Mouse (Mus musculus) spleen, postnatal 36 days (tissue): ENCODE data around the gene Ppp1r21.

ENCODE experiments used
- DNase-seq, 2 experiments: peaks; one replicate each; pipeline ENCODE4 v3.0.0; 2022; ENCODE audit warnings: low spot score in 2 of 2, mixed read lengths in 1 of 2

Gene Ppp1r21

DNA sequence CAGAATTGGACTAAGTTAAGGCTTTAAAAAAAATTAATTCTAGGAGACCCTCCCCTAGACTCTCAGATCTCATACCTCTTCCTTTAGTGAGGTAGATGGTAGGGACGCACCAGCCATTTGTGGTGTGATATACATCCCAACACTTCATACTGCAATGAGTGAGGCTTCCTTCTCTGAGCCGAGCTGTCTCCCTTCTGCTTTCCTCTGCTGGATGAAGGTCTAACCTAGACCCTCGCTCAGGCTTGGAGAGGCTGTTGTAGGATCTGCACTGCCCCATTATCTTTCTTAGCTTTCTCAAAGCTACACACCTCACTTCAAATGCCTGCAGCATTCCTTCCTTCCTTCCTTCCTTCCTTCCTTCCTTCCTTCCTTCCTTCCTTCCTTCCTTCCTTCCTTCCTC lies 83.8 kb downstream of the Ppp1r21 start:
- DNase-seq, result no peak

GRCm38 (mm10) chr17:88614234-88614633 lies 84.3 kb downstream of the Ppp1r21 start:
- no peak for DNase-seq

GRCm38 (mm10) chr17:88614733-88615132 lies 84.8 kb downstream of the Ppp1r21 start:
- DNase-seq, result no peak

DNA sequence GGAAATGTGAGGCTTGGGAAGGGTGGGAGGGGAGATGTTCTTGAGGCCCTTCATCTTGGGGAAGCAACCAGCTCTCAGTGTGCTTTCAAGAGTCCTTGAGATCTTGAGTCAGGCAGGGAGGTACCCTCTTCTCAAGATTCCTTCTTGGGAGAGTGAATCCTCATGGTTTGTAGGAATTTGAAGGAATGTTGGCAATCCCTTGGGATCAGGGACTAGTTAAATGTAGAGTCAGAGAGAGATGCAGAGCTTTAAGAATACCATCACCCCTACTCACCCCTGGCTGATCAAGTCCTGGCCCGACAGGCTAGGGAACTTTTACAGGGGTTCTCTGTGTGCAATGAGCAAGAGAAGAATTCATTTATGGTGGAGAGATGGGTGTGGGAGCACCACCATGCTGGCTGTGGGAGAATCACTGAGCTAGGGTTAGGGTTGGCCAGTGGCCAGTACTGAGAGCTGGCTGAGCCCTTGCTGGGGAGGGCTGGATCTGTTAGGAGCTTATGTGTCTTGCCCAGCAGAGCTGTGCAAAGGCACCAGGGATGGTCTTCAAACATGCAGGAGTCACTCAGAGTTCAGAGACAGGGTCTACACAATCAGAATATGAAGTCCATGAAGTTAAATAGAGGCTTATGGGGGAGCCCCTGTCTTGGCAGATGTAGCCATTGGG lies 85.7 kb downstream of the Ppp1r21 start:
- DNase-seq, result no peak

DNA sequence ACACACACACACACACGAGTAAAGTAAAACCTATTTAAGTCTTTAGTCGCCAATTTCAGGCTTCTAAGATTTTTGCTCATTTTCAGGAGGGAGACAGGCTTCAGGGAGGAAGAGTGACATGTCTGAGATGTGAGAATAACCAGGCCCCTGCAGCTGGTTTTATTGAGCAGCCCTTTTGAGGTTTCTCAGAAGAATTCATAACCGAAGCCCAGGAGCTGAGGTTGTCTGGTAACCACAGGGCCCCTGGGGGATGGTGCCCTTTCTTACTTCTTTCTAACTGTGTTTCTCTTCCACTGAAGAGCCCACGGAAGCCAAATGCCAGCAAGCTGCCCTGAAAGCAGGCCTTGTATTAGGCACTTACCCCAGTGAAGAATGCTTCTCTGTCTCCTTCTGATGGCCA lies 91.0 kb downstream of the Ppp1r21 start:
- peak; percentile 33 to 50 for DNase-seq

- no peak for DNase-seq
These were observed 91.5 kb downstream of the Ppp1r21 start for GRCm38 (mm10) chr17:88621374-88621773.

DNA sequence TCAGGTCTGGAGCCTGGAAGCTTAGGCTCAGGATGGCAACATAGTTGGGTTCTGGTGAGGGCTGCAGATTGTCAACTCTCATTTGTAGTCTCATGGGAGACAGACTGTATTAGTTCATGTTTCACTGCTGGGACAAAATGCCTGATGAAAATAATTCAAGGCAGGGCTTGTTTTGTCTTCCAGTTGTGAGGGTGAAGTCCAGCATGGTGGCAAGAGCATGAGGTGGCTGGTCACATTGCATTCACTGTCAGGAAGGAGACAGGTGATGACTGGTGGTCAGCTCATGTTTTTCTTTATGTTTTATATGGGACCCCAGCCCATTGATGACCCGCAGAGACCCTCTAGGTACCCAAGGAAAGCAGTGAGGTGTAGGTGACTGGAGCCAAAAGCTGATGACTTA lies 92.8 kb downstream of the Ppp1r21 start:
- no peak for DNase-seq

GRCm38 (mm10) chr17:88624386-88624785 lies 94.5 kb downstream of the Ppp1r21 start:
- no peak for DNase-seq

- no peak for DNase-seq
These were observed 95.4 kb downstream of the Ppp1r21 start for GRCm38 (mm10) chr17:88625350-88625749.

DNA sequence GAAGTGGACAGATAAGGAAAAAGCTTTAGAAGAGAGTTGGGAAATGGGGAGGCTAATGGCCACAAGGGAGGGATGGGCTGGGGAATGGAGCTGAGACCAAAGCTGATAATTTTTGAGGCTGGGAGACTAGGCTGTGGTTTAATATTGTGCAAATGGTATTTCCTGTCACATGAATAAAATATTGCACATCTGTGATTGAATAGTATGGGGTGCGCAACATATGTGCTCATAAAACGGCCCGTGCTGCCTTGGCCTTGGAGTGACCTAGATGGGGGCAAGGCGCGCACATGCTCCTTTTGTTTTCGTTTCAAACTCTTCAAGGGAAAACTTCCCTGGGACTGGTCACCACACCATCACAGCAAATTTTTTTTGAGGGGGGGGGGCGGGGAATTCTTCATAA lies 96.0 kb downstream of the Ppp1r21 start:
- no peak for DNase-seq

DNA sequence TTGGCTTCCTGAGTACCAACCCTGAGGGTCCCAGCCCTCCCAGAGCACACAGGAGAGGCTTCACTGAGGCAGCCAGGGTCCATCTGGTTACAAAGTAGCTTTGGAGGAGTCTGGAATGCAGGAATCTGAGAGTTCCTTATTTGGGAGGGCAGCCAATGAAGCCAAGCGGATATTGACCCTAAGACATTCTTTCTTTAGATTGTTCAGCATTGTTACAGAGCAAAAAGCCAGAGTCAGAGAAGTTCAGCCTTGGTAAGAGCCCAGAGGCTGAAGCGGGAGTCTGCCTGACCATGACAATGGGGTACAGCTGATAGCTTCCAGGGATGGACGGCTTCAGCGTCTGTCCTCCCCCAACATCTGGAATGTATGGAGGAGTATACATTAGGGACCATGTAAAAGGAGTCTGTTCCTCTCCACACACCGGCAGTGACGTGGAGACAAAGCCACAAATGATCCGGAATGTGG lies 96.5 kb downstream of the Ppp1r21 start:
- no peak for DNase-seq

DNA sequence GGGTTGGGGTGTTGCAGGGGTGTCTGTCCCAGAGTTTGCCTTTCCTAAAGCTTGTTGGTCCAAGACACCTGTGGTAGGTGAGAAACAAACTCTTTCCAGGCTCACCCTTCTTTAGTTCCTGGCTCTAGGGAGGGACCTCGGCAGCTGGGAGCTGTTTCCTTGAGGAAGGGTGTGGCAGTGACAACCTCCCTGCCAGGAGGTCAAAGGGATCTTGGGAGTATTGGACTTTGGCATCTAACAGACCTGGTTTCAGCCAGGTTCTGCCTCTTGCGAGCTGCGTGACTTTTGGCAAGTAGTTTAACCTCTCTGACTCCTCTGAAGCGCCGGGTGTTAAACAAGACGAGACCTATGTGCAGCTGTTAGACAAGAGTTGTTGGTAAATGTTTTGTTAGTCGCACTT lies 97.2 kb downstream of the Ppp1r21 start:
- no peak for DNase-seq

- peak in 1 of 2 experiments; percentile 12 for DNase-seq
These were observed 98.9 kb downstream of the Ppp1r21 start for GRCm38 (mm10) chr17:88628676-88629380.

DNA sequence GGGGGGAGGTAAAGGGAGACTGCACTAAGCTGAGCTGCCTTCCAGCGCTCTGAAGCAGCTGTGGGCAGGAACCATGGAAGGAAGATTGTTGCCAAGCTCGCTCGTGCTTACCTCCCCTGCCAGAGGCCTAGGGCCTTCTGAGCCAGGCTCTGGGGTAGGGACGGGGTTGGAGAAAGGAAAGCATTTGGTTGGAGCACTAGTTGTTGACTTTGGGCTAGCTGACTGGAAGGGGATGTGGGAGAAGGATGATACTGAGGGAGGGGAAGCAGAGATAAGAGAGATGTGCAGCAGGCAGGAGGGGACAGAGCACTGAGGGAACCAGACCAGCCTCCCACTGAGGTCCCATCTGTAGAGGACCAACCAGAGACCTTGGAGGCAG lies 99.5 kb downstream of the Ppp1r21 start:
- DNase-seq, result no peak

GRCm38 (mm10) chr17:88629931-88630553 lies 100.1 kb downstream of the Ppp1r21 start:
- no peak for DNase-seq

DNA sequence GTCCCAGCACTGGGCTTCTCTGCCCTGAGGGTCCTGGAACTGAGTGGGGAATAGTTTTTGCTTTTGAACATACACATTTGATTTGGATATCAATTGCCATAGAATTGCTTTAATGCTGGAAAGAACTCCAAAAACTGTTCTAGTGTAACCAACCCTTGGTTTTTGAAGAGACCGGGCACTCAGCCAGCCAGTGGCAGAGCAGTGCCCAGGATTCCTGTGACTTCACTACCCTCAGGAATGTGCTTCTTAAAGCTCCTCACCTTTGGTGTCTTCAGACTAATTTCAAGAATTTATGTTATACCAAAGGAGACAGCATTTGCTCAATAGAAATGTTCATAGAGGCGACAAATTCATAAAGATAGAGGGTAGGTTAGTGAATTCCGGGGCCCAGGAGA lies 100.6 kb downstream of the Ppp1r21 start:
- no peak for DNase-seq

DNA sequence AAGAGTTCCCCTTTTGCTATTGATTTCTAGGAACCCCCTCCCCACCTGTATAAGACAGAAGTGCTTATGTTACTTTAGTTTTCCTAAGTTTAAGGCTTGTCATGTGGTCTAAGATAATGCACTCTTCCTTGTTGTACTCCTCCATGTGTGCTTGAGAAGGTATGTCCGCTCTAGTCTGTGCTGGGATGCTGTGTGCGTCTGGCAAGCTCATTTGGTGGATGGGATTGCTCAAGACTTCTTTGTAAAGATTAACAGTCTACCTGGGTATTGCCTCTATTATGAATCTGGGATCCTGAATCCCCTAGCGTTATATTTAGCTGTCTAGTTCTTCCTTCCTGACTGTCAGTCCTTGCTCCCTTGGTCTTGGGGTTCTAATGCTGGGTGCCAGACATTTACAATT lies 102.7 kb downstream of the Ppp1r21 start:
- no peak for DNase-seq

GRCm38 (mm10) chr17:88636076-88636475 lies 106.2 kb downstream of the Ppp1r21 start:
- DNase-seq, result no peak

- no peak for DNase-seq
These were observed 106.7 kb downstream of the Ppp1r21 start for GRCm38 (mm10) chr17:88636587-88636986.
